Mouse (Mus musculus): ENCODE measurements at regions not wholly inside any gene's neighbourhood (a gene's known extent, or its start where the extent isn't known, plus 50 kb on each side); places are given as distances from the start of the nearest gene placed in this dataset.

GRCm38 (mm10) chr8:126126041-126126440 lies 131.1 kb downstream of the Kcnk1 start:
- TF ChIP-seq CTCF (IDR thresholded peaks at IDR 0.05; ENCODE audit: borderline replicate concordance, control insufficient read depth, extremely low read depth, insufficient read depth, low read length, poor library complexity): no peak
- no peak for TF ChIP-seq POLR2A (IDR thresholded peaks at IDR 0.05; ENCODE audit: control insufficient read depth, extremely low read depth, insufficient read depth, low read length, poor library complexity)

Measured in thymus, adult 2 months (tissue).